Mouse (Mus musculus): ENCODE measurements around the gene Klf7.

GRCm38 (mm10) chr1:64088604-64089320, 33.3 kb downstream of the Klf7 start:
- TF ChIP-seq CTCF (IDR thresholded peaks at IDR 0.05) = no peak
- TF ChIP-seq POLR2A (IDR thresholded peaks at IDR 0.05; ENCODE audit: insufficient read depth, low read depth, low read length) = no peak; the same call in 1 of the 2 replicates
